Mouse (Mus musculus) testis, adult 2 months (tissue): ENCODE data around the gene Naa30.

Experiments used
- CTCF ChIP-seq: fragments of 200-500 bp; IDR thresholded peaks from 2 replicates; pipeline ENCODE4 v1.5.1; 2012; ENCODE audit warnings: low read depth, mild to moderate bottlenecking, inconsistent platforms, low read length, moderate library complexity; ENCODE audit not compliant: control insufficient read depth, insufficient read depth, insufficient replicate concordance
- POLR2A ChIP-seq: fragments of 200-500 bp; IDR thresholded peaks from 2 replicates; pipeline ENCODE4 v1.6.1; 2012; ENCODE audit warnings: low read depth, mild to moderate bottlenecking, inconsistent platforms, low read length, moderate library complexity; ENCODE audit not compliant: control insufficient read depth

DNA sequence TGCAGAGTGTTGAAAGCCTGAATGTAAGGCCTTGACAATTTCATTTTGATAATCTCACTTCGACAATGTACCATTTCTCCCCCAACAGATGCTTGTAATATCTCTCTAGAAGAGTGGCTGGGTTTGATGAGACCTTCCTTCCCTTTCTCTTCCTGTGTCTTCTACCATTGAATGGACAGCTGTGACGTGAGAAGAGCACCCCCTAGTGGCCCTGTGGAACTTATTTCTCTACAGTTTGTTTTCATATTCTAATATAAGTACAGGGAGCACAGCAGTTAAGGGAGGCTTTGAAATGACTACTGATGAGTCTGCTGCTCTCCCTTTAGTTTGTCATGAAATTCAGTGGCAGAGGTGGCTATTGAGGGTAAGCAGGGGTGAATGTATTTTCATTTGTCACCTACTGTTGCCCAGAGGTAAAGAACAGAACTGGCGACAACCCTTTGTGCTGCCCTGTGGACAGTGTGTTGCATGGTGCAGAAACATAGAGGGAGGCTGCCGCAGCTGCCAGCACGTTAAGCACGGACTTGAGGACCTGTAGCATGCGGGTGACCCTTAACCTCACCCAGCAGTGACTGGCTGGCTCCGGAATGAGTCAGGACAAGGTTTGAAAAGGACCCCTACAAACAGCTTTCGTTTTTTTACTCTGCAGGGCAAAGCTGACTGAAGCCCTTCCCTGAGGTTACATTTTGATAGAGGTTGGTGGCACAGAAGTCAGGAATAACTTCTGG lies 62.9 kb downstream of the Naa30 start:
- TF ChIP-seq POLR2A (no peak), CTCF (no peak)
